Mouse (Mus musculus) liver, adult 2 months (tissue): Measurements from ENCODE around the gene Tbpl1. TPM values are rescaled to one million over a fixed set of nuclear protein-coding genes. Genes with fewer than 3 reads are reported as not detected.

Experiments
- DNase-seq: peaks from one replicate; pipeline ENCODE4 v3.0.0-alpha.2; 2011; ENCODE audit warnings: low read depth, low spot score; ENCODE audit errors: extremely low read depth
- H3K27ac ChIP-seq: fragments of 200-500 bp; replicated peaks from 2 replicates; pipeline ENCODE4 v1.5.1; 2012; ENCODE audit warnings: low read depth, mild to moderate bottlenecking, control low read depth, inconsistent platforms, low read length; ENCODE audit not compliant: insufficient read depth
- H3K27me3 ChIP-seq: fragments of 200-500 bp; 2 replicates; pipeline ENCODE4 v1.6.1; 2012; ENCODE audit warnings: mild to moderate bottlenecking, moderate library complexity, low read length, inconsistent platforms; ENCODE audit not compliant: control insufficient read depth, insufficient read depth
- H3K36me3 ChIP-seq: fragments of 200-500 bp; 2 replicates; pipeline ENCODE4 v1.6.1; 2012; ENCODE audit warnings: low read length, inconsistent platforms; ENCODE audit not compliant: control insufficient read depth, insufficient read depth
- H3K4me1 ChIP-seq: fragments of 200-500 bp; 2 replicates; pipeline ENCODE4 v1.6.1; 2011; ENCODE audit warnings: low read length; ENCODE audit not compliant: control insufficient read depth, insufficient read depth
- H3K4me3 ChIP-seq: fragments of 200-500 bp; 2 replicates; pipeline ENCODE4 v1.5.1; 2011; ENCODE audit warnings: low read depth, mild to moderate bottlenecking, control low read depth, low read length, moderate library complexity; ENCODE audit not compliant: insufficient read depth
- H3K79me2 ChIP-seq: fragments of 200-500 bp; 2 replicates; pipeline ENCODE4 v1.6.1; 2012; ENCODE audit warnings: inconsistent platforms, mild to moderate bottlenecking, low read length, moderate library complexity; ENCODE audit not compliant: control insufficient read depth, insufficient read depth
- H3K9ac ChIP-seq: fragments of 200-500 bp; 2 replicates; pipeline ENCODE4 v1.6.1; 2012; ENCODE audit warnings: low read depth, mild to moderate bottlenecking, control low read depth, inconsistent platforms, low read length
- CTCF ChIP-seq: fragments of 200-500 bp; IDR thresholded peaks from 2 replicates; pipeline ENCODE4 v1.5.1; 2011; ENCODE audit warnings: low read depth, low read length, control low read depth
- POLR2A ChIP-seq: fragments of 200-500 bp; IDR thresholded peaks from 2 replicates; pipeline ENCODE4 v1.6.1; 2011; ENCODE audit warnings: low read length, control low read depth; ENCODE audit not compliant: insufficient read depth; ENCODE audit errors: extremely low read depth
- WGBS: fragments of 180-500 bp; shearing (Covaris S2); methylation state at CpG from one replicate; pipeline ENCODE4 v1.1.7; 2018; 5-methylcytosine and 5-hydroxymethylcytosine counted together
- polyA plus RNA-seq: library from polyadenylated mRNA; depleted of rRNA; stranded (reverse); fragments of >200 nt; gene quantifications from 2 replicates; pipeline ENCODE4 v1.2.3, GENCODE M21; 2012
- total RNA-seq: library from RNA; depleted of rRNA; stranded (reverse); fragments of >200 nt; gene quantifications from 2 replicates; pipeline ENCODE4 v1.2.3, GENCODE M21; 2014

The Tbpl1 gene
- total and polyA plus RNA-seq, 2 experiments, result 6.0 to 8.3 TPM

DNA sequence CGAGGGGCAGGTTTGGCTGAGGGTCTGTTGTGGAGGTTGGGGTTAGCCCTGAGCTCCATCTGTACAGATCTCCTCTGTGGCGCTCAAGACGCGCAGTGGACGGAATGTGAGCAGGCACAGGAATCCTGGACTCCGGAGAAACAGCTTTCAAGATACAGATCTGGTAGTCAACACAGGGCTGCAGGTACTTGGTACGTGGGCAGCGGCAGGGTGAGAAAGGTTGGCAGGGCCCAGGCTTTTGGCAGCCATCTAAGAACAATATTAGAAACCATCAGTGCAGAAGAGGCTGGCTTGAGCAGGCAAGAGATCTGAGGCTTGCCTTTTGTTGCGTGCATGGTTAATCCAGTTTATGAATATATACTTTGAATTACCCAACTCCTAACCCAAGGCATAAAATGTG lies 35.5 kb downstream of the Tbpl1 start:
- WGBS, result 83% methylated on average over 9 of the region's 9 CpGs
- no peak for DNase-seq
- no peaks in the 10 kb centered on the region for H3K79me2 ChIP-seq
- H3K27me3 ChIP-seq, result peaks cover 2% of the 10 kb centered on the region; the same call in 1 of the 2 replicates
- H3K4me1 ChIP-seq, result no peaks in the 10 kb centered on the region
- H3K27ac ChIP-seq, result no peak overlapping the region
- no peak overlapping the region for H3K4me3 ChIP-seq
- H3K36me3 ChIP-seq, result no peaks in the 10 kb centered on the region
- H3K9ac ChIP-seq, result no peak overlapping the region
- no peak for TF ChIP-seq POLR2A
- TF ChIP-seq CTCF, result no peak

DNA sequence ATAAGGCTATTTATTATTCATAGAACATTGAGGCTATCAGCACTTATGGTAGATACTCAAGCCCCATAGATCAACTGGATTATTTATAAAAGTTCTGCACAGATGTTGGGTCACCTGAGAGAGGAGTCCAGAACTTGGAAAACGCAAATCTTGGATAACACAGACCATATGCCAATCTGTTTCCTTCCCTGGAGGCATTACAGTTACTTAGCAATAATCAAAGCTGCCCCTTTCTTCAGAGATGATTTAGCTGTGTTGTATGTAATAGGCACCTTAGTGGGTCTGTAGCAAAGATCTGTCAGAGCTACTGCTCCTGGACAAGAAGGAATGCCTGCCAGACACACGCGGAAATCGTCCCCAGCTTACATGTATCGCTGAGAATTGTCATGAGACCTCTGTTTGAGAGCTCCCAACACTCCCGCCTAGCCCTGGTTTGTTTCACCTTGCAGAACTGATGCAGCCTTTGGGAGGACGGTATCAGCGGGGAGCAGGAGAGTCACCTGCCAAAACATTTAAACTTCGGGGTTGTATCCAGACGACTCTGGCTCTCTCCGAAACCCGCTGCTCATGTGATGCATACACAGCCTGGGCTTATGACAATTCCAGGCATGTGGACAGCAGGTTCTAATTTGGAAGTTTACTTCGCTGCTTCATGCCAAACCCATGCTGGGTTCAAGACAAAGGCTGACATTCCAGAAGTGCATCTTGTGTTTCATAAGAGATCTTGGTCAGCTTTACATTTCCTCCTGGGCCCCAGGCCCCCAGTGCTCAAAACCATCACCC lies 55.7 kb downstream of the Tbpl1 start:
- no peak for DNase-seq
- Histone ChIP-seq H3K36me3 (no peaks in the 10 kb centered on the region), H3K27ac (no peak overlapping the region), H3K27me3 (no peaks in the 10 kb centered on the region), H3K4me3 (no peak overlapping the region), H3K4me1 (no peaks in the 10 kb centered on the region), H3K9ac (no peak overlapping the region), H3K79me2 (no peaks in the 10 kb centered on the region)
- 81% methylated on average over 13 of the region's 13 CpGs for WGBS
- TF ChIP-seq POLR2A (no peak), CTCF (no peak)

DNA sequence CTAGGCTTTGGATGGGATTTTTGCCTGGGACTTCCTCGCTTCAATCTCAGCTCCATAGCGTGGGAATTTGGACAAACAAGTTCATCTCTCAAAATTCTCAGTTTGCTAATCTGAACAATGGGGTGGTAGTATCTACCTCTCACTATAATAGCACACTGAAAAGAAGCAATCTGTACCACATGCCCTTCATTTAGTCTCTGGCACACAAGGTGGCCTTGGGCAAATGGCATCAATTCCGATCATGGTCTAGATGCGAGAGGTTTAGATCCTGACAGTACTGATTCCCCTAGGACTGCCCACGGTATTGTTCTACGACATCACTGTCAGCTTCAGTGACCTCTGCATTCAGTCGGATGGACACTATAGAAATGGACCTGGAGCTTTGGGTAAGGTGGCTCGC lies 57.6 kb downstream of the Tbpl1 start:
- TF ChIP-seq CTCF (no peak), POLR2A (no peak)
- Histone ChIP-seq H3K4me1 (no peaks in the 10 kb centered on the region), H3K9ac (no peak overlapping the region), H3K36me3 (no peaks in the 10 kb centered on the region), H3K27me3 (no peaks in the 10 kb centered on the region), H3K79me2 (no peaks in the 10 kb centered on the region), H3K4me3 (no peak overlapping the region), H3K27ac (no peak overlapping the region)
- no peak for DNase-seq
- WGBS, result 96% methylated on average over 8 of the region's 8 CpGs

DNA sequence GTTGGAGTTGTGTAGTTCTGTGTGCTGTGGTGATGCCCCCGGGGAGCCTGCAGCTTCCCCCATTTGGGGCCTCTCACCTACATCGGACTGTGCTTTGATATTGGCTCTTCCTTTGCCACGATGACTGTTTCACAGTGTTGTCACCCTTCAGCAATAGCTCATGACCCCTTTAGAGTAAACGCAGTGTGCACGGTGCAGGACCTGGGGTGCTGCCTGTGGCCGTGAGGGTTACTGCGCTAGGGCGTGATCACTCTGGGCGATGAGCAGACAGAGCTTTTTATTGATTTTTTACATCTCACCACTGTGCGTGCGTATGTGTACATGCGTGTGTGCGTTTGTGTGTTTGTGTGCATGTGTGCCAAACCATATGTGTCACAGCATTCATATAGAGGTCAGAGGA lies 63.2 kb downstream of the Tbpl1 start:
- TF ChIP-seq CTCF (no peak), POLR2A (no peak)
- DNase-seq, result no peak
- Histone ChIP-seq H3K27me3 (no peaks in the 10 kb centered on the region), H3K9ac (no peak overlapping the region), H3K27ac (no peak overlapping the region), H3K36me3 (no peaks in the 10 kb centered on the region), H3K4me3 (no peak overlapping the region), H3K4me1 (no peaks in the 10 kb centered on the region), H3K79me2 (no peaks in the 10 kb centered on the region)
- WGBS, result 70% methylated on average over 13 of the region's 13 CpGs

DNA sequence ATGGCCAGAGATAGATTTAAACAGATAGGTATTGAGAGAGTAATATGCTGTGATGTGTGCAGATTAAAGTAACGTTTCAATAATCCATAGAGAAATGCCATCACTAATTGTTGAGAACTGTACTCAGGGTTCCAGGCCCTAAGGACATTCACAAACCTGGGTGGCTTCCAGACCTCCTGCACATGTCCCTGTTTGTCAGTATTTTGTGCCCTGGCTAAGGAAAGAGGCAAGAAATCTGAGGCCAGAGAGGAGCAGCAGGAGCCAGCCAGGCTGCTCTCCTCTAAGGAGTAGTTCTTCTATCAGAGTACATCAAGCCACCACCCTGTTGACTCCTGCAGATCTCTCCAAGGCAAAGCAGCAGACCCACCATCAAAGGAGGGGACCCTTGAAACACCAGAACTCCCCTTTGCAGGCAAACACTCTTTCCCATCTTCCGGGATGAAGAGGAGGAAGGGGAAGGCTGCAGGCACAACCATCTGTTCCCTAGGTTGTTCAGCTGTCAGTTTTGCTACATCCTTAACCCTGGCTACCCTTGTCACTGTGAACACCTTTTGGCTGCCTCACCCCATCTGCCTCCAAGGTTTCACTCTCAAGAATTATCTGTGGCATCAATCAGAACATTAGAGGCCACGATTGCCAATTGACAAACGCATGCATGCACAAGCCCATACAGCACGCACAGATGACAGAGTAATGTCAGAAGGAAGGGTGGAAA lies 71.3 kb downstream of the Tbpl1 start:
- H3K79me2 ChIP-seq, result no peaks in the 10 kb centered on the region
- TF ChIP-seq POLR2A (no peak), CTCF (no peak)
- H3K4me1 ChIP-seq, result no peaks in the 10 kb centered on the region
- H3K27ac ChIP-seq, result no peak overlapping the region
- DNase-seq, result no peak
- H3K9ac ChIP-seq, result no peak overlapping the region
- no peaks in the 10 kb centered on the region for H3K36me3 ChIP-seq
- WGBS, result 86% methylated on average over 5 of the region's 5 CpGs
- no peaks in the 10 kb centered on the region for H3K27me3 ChIP-seq
- no peak overlapping the region for H3K4me3 ChIP-seq

DNA sequence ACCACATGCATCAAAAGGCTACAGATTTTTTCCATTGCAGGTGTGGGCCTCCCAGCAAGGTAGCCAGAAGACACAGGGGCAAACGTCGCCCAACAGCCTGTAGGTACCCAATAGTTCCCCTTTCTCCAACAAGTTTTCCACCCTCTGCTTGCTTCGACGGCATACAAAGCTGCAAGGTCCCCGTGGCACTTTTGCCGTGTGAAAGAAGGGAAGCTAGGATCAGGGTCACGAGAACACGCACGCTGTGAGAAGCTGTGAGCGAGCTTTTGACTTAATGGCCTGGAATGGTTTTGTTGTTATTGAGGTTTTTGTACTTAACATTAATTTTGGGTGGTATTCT lies 72.4 kb downstream of the Tbpl1 start:
- Histone ChIP-seq H3K36me3 (no peaks in the 10 kb centered on the region), H3K4me3 (no peak overlapping the region), H3K4me1 (no peaks in the 10 kb centered on the region), H3K27ac (no peak overlapping the region), H3K79me2 (no peaks in the 10 kb centered on the region), H3K9ac (no peak overlapping the region), H3K27me3 (no peaks in the 10 kb centered on the region)
- TF ChIP-seq CTCF (no peak), POLR2A (no peak)
- no peak for DNase-seq
- 86% methylated on average over 10 of the region's 10 CpGs for WGBS
